Mouse (Mus musculus) ovary, adult 10 weeks (tissue): ENCODE results near the gene Lcorl. TPM values are rescaled to one million over a fixed set of nuclear protein-coding genes. Genes with fewer than 3 reads are reported as not detected.

Experiments
- polyA plus RNA-seq: library from polyadenylated mRNA; stranded (reverse); fragments of 350-450 nt; fragmentation: Illumina TruSeq; extraction: RNeasy Lipid Tissue Mini Kit (QIAGEN cat#74804); gene quantifications from one replicate; pipeline ENCODE4 v1.2.3, GENCODE M21; 2014

Lcorl gene
- 85.0 TPM for polyA plus RNA-seq

DNA sequence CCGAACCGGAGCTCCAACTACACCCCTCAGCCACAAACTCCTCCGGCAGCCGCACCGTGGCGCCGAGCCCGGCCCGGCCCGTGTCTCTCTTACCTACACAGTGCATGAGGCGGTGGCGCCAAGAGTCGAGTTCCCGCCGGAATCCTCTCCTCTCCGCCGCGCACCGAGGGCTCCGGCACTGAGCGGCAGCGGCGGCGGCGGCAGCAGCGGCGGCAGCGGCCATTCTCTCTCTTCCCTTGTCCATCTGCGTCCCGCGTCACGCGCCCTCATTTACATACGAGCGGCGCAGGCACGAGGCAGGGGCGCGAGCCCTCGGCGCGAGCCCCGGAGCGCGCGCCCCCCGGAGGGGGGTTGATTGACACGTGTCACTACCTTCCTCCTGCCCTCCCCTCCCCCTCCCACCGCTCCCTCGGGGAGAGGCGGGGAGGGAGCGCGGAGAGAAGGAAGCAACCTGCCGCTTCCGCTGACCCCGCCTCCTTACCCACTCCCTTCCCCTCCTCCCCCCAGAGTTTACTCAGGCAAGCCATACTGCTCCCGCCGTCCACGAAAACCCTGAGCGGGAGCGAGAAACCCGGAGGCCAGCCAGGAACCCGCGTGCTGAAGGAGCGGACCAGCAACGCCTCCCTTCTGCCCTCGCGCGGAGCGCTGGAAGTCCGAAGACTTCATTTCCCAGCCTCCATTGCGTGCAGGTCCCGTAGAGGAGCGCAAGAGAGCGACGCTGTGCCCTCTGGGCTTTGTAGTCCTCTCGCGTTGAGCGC, at the start of gene Lcorl:
TSS of gene Lcorl (minus strand) at position 362 of the 758 bp plus-strand sequence.

DNA sequence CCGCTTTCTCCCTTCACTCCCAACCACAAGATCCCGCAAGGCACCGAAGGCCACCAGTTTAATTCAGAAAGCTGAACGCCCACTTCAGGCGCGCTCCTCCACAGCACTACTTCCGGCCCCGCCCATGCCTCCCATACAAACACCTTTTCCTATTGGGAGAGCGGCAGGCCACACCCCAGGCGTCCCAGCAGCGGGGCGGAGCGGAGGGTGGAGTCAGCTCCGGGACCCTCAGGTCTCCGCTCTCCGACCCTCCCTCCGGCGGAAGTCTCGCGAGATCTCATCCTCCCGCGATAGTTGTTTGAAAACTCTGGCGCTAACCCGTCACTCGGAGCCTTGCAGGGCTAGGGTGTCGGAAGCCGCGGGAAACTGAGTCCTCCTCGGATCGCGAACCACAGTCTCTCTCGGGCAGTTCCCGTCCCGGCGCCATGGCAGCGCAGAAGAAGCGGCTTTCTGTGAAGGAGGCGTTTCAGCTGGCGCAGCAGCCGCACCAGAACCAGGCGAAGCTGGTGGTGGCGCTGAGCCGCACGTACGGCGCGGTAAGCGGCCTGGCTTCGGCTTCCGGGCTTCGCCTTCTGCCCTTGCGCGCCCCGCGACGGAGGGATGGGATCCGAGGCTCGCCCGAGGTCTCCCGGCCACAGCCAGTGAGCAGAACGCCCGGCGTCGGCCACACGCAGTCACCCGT, 187.7 kb downstream of the Lcorl start, which contains the start of gene Ncapg:
TSS of gene Ncapg (plus strand) at position 322 of the 682 bp plus-strand sequence.

Other genes with a start within 250 kb of the Lcorl start
- gene Fam184b, start 218.0 kb downstream of the Lcorl start, polyA plus RNA-seq, result 0.40 TPM
- 89.5 TPM for gene Ncapg, start 187.7 kb downstream of the Lcorl start, polyA plus RNA-seq